Mouse (Mus musculus) MEL (cell line): ENCODE data around the gene Supt3. TPM values are rescaled to one million over a fixed set of nuclear protein-coding genes. Genes with fewer than 3 reads are reported as not detected.

Source experiments
- DNase-seq: peaks from one replicate; pipeline ENCODE4 v3.0.0; 2011; ENCODE audit warnings: low read depth, low spot score
- H3K27ac ChIP-seq: 2 replicates; pipeline ENCODE4 v1.5.1; 2012; ENCODE audit warnings: low read depth, mild to moderate bottlenecking, control low read depth, low read length, moderate library complexity; ENCODE audit not compliant: control insufficient read depth
- H3K27me3 ChIP-seq, 2 experiments: fragments of 150-350 bp in 1 of 2; sonication (generic) in 1 of 2; 2 replicates each; pipeline ENCODE4 v1.6.1; 2012; ENCODE audit warnings: low read length in 2 of 2, mild to moderate bottlenecking in 2 of 2, improper control_type of control experiment in 1 of 2, moderate library complexity in 1 of 2; ENCODE audit not compliant: insufficient read depth in 2 of 2, control insufficient read depth in 1 of 2
- H3K36me3 ChIP-seq, 2 experiments: 2 replicates each; pipeline ENCODE4 v1.6.1; 2012 to 2014; ENCODE audit warnings: low read length in 2 of 2, improper control_type of control experiment in 1 of 2, inconsistent platforms in 1 of 2, mild to moderate bottlenecking in 1 of 2; ENCODE audit not compliant: insufficient read depth in 2 of 2, control insufficient read depth in 1 of 2
- H3K4me1 ChIP-seq, 2 experiments: fragments of 150-350 bp in 1 of 2; sonication (generic) in 1 of 2; 2 replicates each; pipeline ENCODE4 v1.6.1; 2012; ENCODE audit warnings: low read length in 2 of 2, improper control_type of control experiment in 1 of 2, mild to moderate bottlenecking in 1 of 2; ENCODE audit not compliant: insufficient read depth in 2 of 2, control insufficient read depth in 1 of 2
- H3K4me3 ChIP-seq, 2 experiments: fragments of 150-350 bp in 1 of 2; sonication (generic) in 1 of 2; 2 replicates each; pipeline ENCODE4 v1.5.1; 2012; ENCODE audit warnings: low read depth in 2 of 2, low read length in 2 of 2, mild to moderate bottlenecking in 2 of 2, moderate library complexity in 2 of 2, control low read depth in 1 of 2, improper control_type of control experiment in 1 of 2; ENCODE audit not compliant: control insufficient read depth in 1 of 2, insufficient read depth in 1 of 2
- H3K79me2 ChIP-seq: 2 replicates; pipeline ENCODE4 v1.6.1; 2012; ENCODE audit warnings: mild to moderate bottlenecking, low read length, moderate library complexity; ENCODE audit not compliant: control insufficient read depth, poor library complexity, insufficient read depth
- H3K9ac ChIP-seq: 2 replicates; pipeline ENCODE4 v1.6.1; 2012; ENCODE audit warnings: low read depth, mild to moderate bottlenecking, control low read depth, low read length, moderate library complexity; ENCODE audit not compliant: control insufficient read depth, poor library complexity, severe bottlenecking
- H3K9me3 ChIP-seq: fragments of 150-350 bp; sonication (generic); replicated peaks from 2 replicates; pipeline ENCODE4 v1.6.1; 2012; ENCODE audit warnings: mild to moderate bottlenecking, low read length, improper control_type of control experiment, moderate library complexity; ENCODE audit not compliant: insufficient read depth
- CTCF ChIP-seq, 3 experiments: IDR thresholded peaks in 2 of 3; conservative IDR thresholded peaks in 1 of 3; 2 replicates each; pipeline ENCODE4 v1.5.1; 2011 to 2012; ENCODE audit warnings: low read length in 3 of 3, low read depth in 2 of 3, mild to moderate bottlenecking in 2 of 3, improper control_type of control experiment in 1 of 3, inconsistent platforms in 1 of 3, mixed read lengths in 1 of 3, moderate library complexity in 1 of 3; ENCODE audit not compliant: control insufficient read depth in 1 of 3, insufficient read depth in 1 of 3, poor library complexity in 1 of 3, severe bottlenecking in 1 of 3
- E2F4 ChIP-seq: IDR thresholded peaks from 2 replicates; pipeline ENCODE4 v1.6.1; 2011; ENCODE audit warnings: low read depth, low read length, improper control_type of control experiment, borderline replicate concordance
- ETS1 ChIP-seq: IDR thresholded peaks from 2 replicates; pipeline ENCODE4 v1.6.1; 2012; ENCODE audit warnings: low read depth, mild to moderate bottlenecking, inconsistent platforms, low read length, improper control_type of control experiment, moderate library complexity
- GATA1 ChIP-seq: IDR thresholded peaks from 2 replicates; pipeline ENCODE4 v1.6.1; 2011; ENCODE audit warnings: low read depth, low read length, improper control_type of control experiment
- KAT2A ChIP-seq: conservative IDR thresholded peaks from 2 replicates; pipeline ENCODE4 v1.6.1; 2012; ENCODE audit warnings: low read depth, low read length, improper control_type of control experiment, inconsistent platforms
- MAX ChIP-seq: IDR thresholded peaks from 2 replicates; pipeline ENCODE4 v1.6.1; 2011; ENCODE audit warnings: low read length, improper control_type of control experiment
- MXI1 ChIP-seq: IDR thresholded peaks from 2 replicates; pipeline ENCODE4 v1.6.1; 2011; ENCODE audit warnings: mild to moderate bottlenecking, low read depth, low read length, improper control_type of control experiment
- MYB ChIP-seq: IDR thresholded peaks from 2 replicates; pipeline ENCODE4 v1.6.1; 2011; ENCODE audit warnings: mild to moderate bottlenecking, low read depth, low read length, improper control_type of control experiment
- NRF1 ChIP-seq: IDR thresholded peaks from 2 replicates; pipeline ENCODE4 v1.6.1; 2014; ENCODE audit warnings: low read depth, mild to moderate bottlenecking, inconsistent platforms, low read length, improper control_type of control experiment, moderate library complexity; ENCODE audit not compliant: poor library complexity, insufficient read depth, severe bottlenecking
- POLR2A ChIP-seq, 2 experiments: IDR thresholded peaks; 2 replicates each; pipeline ENCODE4 v1.6.1; 2011 to 2012; ENCODE audit warnings: low read length in 2 of 2, mild to moderate bottlenecking in 2 of 2, control low read depth in 1 of 2, improper control_type of control experiment in 1 of 2, low read depth in 1 of 2, moderate library complexity in 1 of 2; ENCODE audit not compliant: control insufficient read depth in 1 of 2, insufficient read depth in 1 of 2, poor library complexity in 1 of 2
- RAD21 ChIP-seq: IDR thresholded peaks from 2 replicates; pipeline ENCODE4 v1.6.1; 2011; ENCODE audit warnings: mild to moderate bottlenecking, low read depth, low read length, improper control_type of control experiment
- SMC3 ChIP-seq: IDR thresholded peaks from 2 replicates; pipeline ENCODE4 v1.6.1; 2011; ENCODE audit warnings: low read depth, low read length, improper control_type of control experiment
- TAL1 ChIP-seq: IDR thresholded peaks from 2 replicates; pipeline ENCODE4 v1.6.1; 2012; ENCODE audit warnings: mild to moderate bottlenecking, inconsistent platforms, low read length, moderate library complexity, mixed read lengths
- ZC3H11A ChIP-seq: IDR thresholded peaks from 2 replicates; pipeline ENCODE4 v1.6.1; 2012; ENCODE audit warnings: low read depth, mild to moderate bottlenecking, inconsistent platforms, low read length, improper control_type of control experiment
- polyA plus RNA-seq, 2 experiments: library from polyadenylated mRNA; stranded (reverse) in 1 of 2; unstranded in 1 of 2; fragments of >175 nt in 1 of 2; fragments of >200 nt in 1 of 2; gene quantifications; 2 replicates each; pipeline versions ENCODE4 v1.2.1 to v1.2.4; 2012; ENCODE audit warnings: low replicate concordance in 2 of 2, low read depth in 1 of 2; ENCODE audit not compliant: insufficient read length in 2 of 2, insufficient read depth in 1 of 2, missing spikeins in 1 of 2
- total RNA-seq: library from RNA; depleted of rRNA; stranded (reverse); fragments of 300-350 nt; gene quantifications from 2 replicates; pipeline ENCODE4 v1.2.3, GENCODE M21; 2012

Supt3 gene
- total and polyA plus RNA-seq, 3 experiments, result 7.0 to 28.6 TPM; not detected in 1

DNA sequence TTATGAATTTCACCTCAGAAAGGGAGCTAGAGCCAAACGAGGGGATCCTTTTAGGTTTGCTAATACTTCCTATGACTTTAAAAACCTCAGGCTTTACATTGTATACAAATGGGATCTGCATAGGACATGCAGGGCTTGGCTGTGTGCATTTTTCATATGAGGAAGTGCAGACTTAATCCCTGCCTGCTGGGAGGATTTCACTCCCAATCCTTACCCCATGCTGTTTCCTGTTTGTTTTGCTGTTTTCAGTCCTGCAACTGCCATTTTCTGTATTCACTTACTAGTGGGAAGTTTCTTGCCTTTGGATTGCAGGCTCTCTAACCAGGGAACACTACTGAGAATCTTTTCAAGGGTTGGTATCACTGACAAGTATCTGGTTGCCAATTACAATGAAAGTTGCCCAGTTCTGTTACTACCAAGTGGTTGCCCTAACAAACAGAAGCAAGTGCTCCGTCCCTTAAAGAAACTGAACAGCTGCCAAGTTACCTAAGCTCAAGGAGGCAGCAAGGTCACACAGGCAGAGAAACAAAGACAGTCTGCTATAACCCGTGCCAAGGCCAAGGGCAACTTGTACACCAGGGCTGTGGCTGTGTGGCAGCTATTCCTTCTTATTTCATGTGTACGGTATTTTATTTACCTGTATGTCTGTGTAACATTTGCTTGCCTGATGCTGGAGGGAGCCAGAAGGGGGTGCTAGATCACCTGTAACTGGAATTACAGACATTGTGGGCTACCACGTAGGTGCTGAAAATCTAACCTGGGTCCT lies 12.2 kb downstream of the Supt3 start:
- DNase-seq, result peak; percentile 21

DNA sequence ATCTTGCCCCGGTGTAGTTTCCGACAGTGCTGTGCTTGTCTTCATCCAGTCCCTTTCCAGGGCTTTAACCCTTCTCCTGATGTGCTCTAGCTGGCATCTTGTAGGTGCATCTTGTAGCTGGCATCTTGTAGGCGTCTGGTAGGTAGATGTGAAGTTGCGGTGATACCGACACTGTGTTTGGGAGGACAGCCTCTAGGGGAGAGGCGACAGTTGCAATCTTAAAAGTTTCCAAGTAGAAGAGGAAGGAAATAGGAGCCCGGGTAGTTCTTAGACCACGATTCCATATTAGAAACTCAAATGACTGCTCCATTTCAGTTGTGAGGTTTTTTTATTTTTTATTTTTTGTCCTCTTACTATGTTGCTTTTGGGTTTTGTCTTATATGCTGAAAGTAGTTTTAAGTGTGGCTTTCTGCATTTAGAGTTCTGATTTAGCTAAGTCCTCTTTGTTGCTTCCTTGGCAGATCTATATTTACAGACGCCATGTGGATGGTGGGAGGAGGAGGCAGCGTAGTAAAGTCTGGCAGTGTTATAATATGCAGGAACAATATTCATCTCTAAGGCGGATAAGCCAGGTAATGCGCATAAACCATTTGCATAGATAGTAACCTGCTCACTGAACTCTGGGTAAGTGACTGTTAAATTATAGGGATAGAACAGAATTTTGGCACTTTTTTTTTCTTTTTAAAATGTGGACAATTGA lies 15.4 kb downstream of the Supt3 start:
- Histone ChIP-seq H3K4me3 (no peak overlapping the region), H3K4me1 (peaks cover 2 to 3% of the 10 kb centered on the region in 2 experiments; a peak in 3 of 4 replicates), H3K27me3 (no peaks in the 10 kb centered on the region), H3K9me3 (no peaks in the 10 kb centered on the region), H3K36me3 (peaks cover 3 to 5% of the 10 kb centered on the region in 2 experiments; a peak in 2 of 4 replicates), H3K9ac (no peak overlapping the region), H3K27ac (no peak overlapping the region), H3K79me2 (no peaks in the 10 kb centered on the region)
- TF ChIP-seq GATA1 (no peak), POLR2A (IDR thresholded peaks at IDR 0.05; ENCODE audit: control insufficient read depth in 1 of 2, insufficient read depth in 1 of 2, low read depth in 1 of 2, low read length in 2 of 2, poor library complexity in 1 of 2) (no peak), KAT2A (no peak), TAL1 (no peak), MAX (no peak)
- DNase-seq, result no peak

More for the DNA sequence above, 12.2 kb downstream of the Supt3 start:
- Histone ChIP-seq H3K79me2 (no peaks in the 10 kb centered on the region), H3K9me3 (no peaks in the 10 kb centered on the region), H3K36me3 (peaks cover 0 to 4% of the 10 kb centered on the region in 2 experiments; a peak in 1 of 4 replicates), H3K4me1 (peaks cover 0 to 2% of the 10 kb centered on the region in 2 experiments; a peak in 1 of 4 replicates), H3K27ac (no peak overlapping the region), H3K4me3 (no peak overlapping the region), H3K27me3 (no peaks in the 10 kb centered on the region), H3K9ac (no peak overlapping the region)
- TF ChIP-seq RAD21 (peak; percentile 47), NRF1 (no peak), ZC3H11A (peak; percentile 24), MYB (no peak), GATA1 (no peak), ETS1 (no peak), SMC3 (peak; percentile 43), MXI1 (no peak), MAX (no peak), E2F4 (no peak), CTCF (IDR thresholded peaks at IDR 0.05 in 2 of 3, conservative IDR thresholded peaks at IDR 0.05 in 1 of 3; ENCODE audit: control insufficient read depth in 1 of 3, insufficient read depth in 1 of 3, low read depth in 2 of 3, low read length in 3 of 3, poor library complexity in 1 of 3, severe bottlenecking in 1 of 3) (peak; percentile 21 to 41 (median 21); a peak in 4 of 6 replicates)
